Mouse (Mus musculus) lung, postnatal 0 days (tissue): ENCODE data around the gene Procr. TPM values are rescaled to one million over a fixed set of nuclear protein-coding genes. Genes with fewer than 3 reads are reported as not detected.

Source experiments
- ATAC-seq: fragments of 200-750 bp; cut with Nextera tagmentation; 2 replicates; pipeline ENCODE4 v1.8.0; 2017; ENCODE audit warnings: moderate library complexity
- DNase-seq: peaks from one replicate; pipeline ENCODE4 v3.0.0-alpha.2; 2016; ENCODE audit warnings: low spot score
- H3K27ac ChIP-seq: fragments of 300-500 bp; sonication (generic); 2 replicates; pipeline ENCODE4 v1.5.1; 2014; ENCODE audit warnings: antibody characterized with exemption, mild to moderate bottlenecking, low read length, mixed read lengths
- H3K27me3 ChIP-seq: fragments of 300-500 bp; sonication (generic); replicated peaks from 2 replicates; pipeline ENCODE4 v1.6.1; 2014; ENCODE audit warnings: low read length, mixed read lengths; ENCODE audit not compliant: insufficient read depth
- H3K36me3 ChIP-seq: fragments of 300-500 bp; sonication (generic); 2 replicates; pipeline ENCODE4 v1.6.1; 2014; ENCODE audit warnings: low read length, mixed read lengths; ENCODE audit not compliant: insufficient read depth
- H3K4me1 ChIP-seq: fragments of 300-500 bp; sonication (generic); 2 replicates; pipeline ENCODE4 v1.6.1; 2014; ENCODE audit warnings: antibody characterized with exemption, low read depth, low read length, mixed read lengths; ENCODE audit not compliant: insufficient read depth
- H3K4me2 ChIP-seq: fragments of 300-500 bp; sonication (generic); replicated peaks from 2 replicates; pipeline ENCODE4 v1.6.1; 2014; ENCODE audit warnings: low read depth, mild to moderate bottlenecking, low read length, moderate library complexity, mixed read lengths
- H3K4me3 ChIP-seq: fragments of 300-500 bp; sonication (generic); 2 replicates; pipeline ENCODE4 v1.5.1; 2014; ENCODE audit warnings: low read depth, low read length
- H3K9ac ChIP-seq: fragments of 300-500 bp; sonication (generic); replicated peaks from 2 replicates; pipeline ENCODE4 v1.6.1; 2014; ENCODE audit warnings: low read depth, mild to moderate bottlenecking
- H3K9me3 ChIP-seq: fragments of 300-500 bp; sonication (generic); 2 replicates; pipeline ENCODE4 v1.6.1; 2016; ENCODE audit warnings: low read length, mixed read lengths
- CTCF ChIP-seq: IDR thresholded peaks from 2 replicates; pipeline ENCODE4 v1.5.1; 2016; ENCODE audit warnings: antibody characterized with exemption, mild to moderate bottlenecking
- EP300 ChIP-seq: IDR thresholded peaks from 2 replicates; pipeline ENCODE4 v1.6.1; 2016; ENCODE audit warnings: antibody characterized with exemption, mild to moderate bottlenecking, control low read depth
- WGBS: fragments of 180-500 bp; shearing (Covaris S2); extraction: QIAGEN DNeasy Blood & Tissue Kit; methylation state at CpG from one replicate; pipeline ENCODE4 v1.1.7; 2014; 5-methylcytosine and 5-hydroxymethylcytosine counted together
- polyA plus RNA-seq: library from polyadenylated mRNA; unstranded; fragments of >200 nt; fragmentation: Nextera tagmentation; extraction: Ambion mirVana; gene quantifications from 2 replicates; pipeline ENCODE4 v1.2.1, GENCODE M21; 2015

Gene Procr
- polyA plus RNA-seq, 1 experiment from 2014 or later, result 9.1 TPM

DNA sequence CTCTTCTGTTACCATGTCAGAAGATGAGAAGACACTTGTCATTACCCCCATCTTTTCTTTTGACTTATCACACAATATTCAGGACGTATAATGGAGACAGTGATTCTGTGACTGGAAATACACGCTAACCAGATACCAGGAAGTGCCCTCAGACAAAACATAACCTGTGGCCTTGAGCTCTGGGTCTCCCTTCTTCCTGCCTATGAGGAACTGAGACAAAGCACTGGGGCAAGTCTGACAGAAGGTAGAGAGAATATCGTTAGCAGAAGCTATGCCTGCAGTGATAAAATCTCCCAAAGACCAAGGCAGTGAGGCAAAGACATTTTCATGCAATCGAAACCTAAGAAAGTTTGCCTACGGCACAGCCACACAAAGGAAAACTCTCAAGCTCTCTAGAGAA, 30.3 kb upstream of the Procr start:
- 62% methylated on average over 5 of the region's 5 CpGs for WGBS
- TF ChIP-seq EP300, result no peak
- no peak for TF ChIP-seq CTCF
- Histone ChIP-seq H3K27ac (no peak overlapping the region), H3K4me2 (no peak overlapping the region), H3K36me3 (0 out of 2 replicates have a peak, but pooled peaks cover 11% of the 10 kb centered on the region), H3K9ac (no peak overlapping the region), H3K4me1 (no peaks in the 10 kb centered on the region), H3K4me3 (no peak overlapping the region), H3K27me3 (no peaks in the 10 kb centered on the region), H3K9me3 (no peaks in the 10 kb centered on the region)
- DNase-seq (no peak), ATAC-seq (no peak)

DNA sequence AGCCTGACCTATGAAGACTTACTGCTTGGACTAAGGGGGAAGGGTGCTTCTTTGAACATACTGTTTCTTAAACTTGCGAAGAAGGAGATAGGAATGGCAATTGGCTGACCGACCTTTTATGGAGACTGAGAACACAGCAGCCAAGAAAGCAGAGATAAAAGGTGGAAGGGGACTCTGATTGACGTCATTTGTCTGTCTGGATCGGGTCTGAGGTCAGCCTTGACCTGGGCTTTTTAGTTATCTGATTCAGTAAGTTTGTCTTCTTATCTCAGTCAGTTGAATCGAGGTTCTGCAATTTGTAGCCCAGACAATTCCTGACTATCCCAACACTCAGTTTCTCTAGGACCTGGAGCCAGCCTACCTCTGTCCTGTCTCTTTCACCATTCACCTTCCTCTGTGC, 26.9 kb upstream of the Procr start:
- no peaks in the 10 kb centered on the region for H3K27me3 ChIP-seq
- H3K4me2 ChIP-seq, result no peak overlapping the region
- no peak overlapping the region for H3K27ac ChIP-seq
- H3K36me3 ChIP-seq, result 0 out of 2 replicates have a peak, but pooled peaks cover 3% of the 10 kb centered on the region
- DNase-seq (no peak), ATAC-seq (no peak)
- no peak overlapping the region for H3K4me3 ChIP-seq
- no peak for TF ChIP-seq EP300
- no peak for TF ChIP-seq CTCF
- H3K4me1 ChIP-seq, result no peaks in the 10 kb centered on the region; the same call in 1 of the 2 replicates
- H3K9ac ChIP-seq, result no peak overlapping the region
- 61% methylated on average over 5 of the region's 5 CpGs for WGBS
- no peaks in the 10 kb centered on the region for H3K9me3 ChIP-seq

- no peaks in the 10 kb centered on the region for H3K9me3 ChIP-seq
- DNase-seq (peak; percentile 27), ATAC-seq (no peak)
- no peaks in the 10 kb centered on the region for H3K27me3 ChIP-seq
- H3K4me2 ChIP-seq, result no peak overlapping the region
- no peak overlapping the region for H3K4me3 ChIP-seq
- no peak for TF ChIP-seq EP300
- no peak for TF ChIP-seq CTCF
- H3K9ac ChIP-seq, result no peak overlapping the region
- 61% methylated on average over 6 of the region's 6 CpGs for WGBS
- no peak overlapping the region for H3K27ac ChIP-seq
- H3K4me1 ChIP-seq, result no peaks in the 10 kb centered on the region; the same call in 1 of the 2 replicates
- 0 out of 2 replicates have a peak, but pooled peaks cover 3% of the 10 kb centered on the region for H3K36me3 ChIP-seq
Observed at GRCm38 (mm10) chr2:155724526-155724925, 26.4 kb upstream of the Procr start.

GRCm38 (mm10) chr2:155726302-155726701, 24.6 kb upstream of the Procr start:
- 61% methylated on average over 7 of the region's 7 CpGs for WGBS
- Histone ChIP-seq H3K36me3 (no peaks in the 10 kb centered on the region), H3K27me3 (no peaks in the 10 kb centered on the region), H3K9me3 (no peaks in the 10 kb centered on the region), H3K4me2 (no peak overlapping the region), H3K4me1 (no peaks in the 10 kb centered on the region; the same call in 1 of the 2 replicates), H3K27ac (no peak overlapping the region), H3K4me3 (no peak overlapping the region), H3K9ac (no peak overlapping the region)
- ATAC-seq (no peak), DNase-seq (no peak)
- TF ChIP-seq EP300, result no peak
- TF ChIP-seq CTCF, result no peak

DNA sequence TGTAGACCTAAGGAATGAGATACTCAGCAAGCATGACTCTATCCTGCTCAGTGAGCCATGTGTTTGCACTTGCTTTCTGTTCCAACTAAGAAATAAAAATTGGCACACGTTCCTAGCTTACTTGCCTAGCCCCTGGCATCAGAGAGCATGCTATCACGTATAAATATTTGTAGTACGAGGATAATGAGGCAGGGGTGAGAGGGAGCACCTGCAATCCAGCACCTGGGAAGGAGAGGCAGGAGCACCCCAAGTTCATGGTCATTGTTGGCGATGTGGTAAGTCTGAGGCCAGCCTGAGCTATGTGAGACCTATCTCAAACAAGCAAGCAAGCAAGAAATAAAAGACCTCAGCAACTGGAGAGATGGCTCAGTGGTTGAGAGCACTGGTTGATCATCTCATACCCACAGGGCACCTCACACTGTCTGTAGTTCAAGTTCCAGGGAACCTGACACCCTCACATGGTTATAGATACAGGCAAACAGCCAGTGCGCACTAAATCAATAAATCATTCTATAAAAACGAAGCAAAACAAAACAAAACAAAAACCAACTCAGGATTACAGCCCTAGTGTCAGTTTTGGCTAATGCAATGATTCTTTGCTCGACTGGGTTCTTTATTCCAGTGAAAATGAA, 23.0 kb upstream of the Procr start:
- no peaks in the 10 kb centered on the region for H3K36me3 ChIP-seq
- no peak for ATAC-seq
- no peak overlapping the region for H3K4me2 ChIP-seq
- no peak overlapping the region for H3K27ac ChIP-seq
- no peak overlapping the region for H3K9ac ChIP-seq
- no peak for TF ChIP-seq EP300
- TF ChIP-seq CTCF, result no peak
- H3K9me3 ChIP-seq, result no peaks in the 10 kb centered on the region
- H3K27me3 ChIP-seq, result no peaks in the 10 kb centered on the region
- no peaks in the 10 kb centered on the region; the same call in 1 of the 2 replicates for H3K4me1 ChIP-seq
- DNase-seq, result no peak
- WGBS, result 57% methylated on average over 7 of the region's 7 CpGs
- H3K4me3 ChIP-seq, result no peak overlapping the region

GRCm38 (mm10) chr2:155728742-155729141, 22.2 kb upstream of the Procr start:
- DNase-seq, result no peak
- Histone ChIP-seq H3K4me1 (no peaks in the 10 kb centered on the region; the same call in 1 of the 2 replicates), H3K9me3 (no peaks in the 10 kb centered on the region), H3K27ac (peak overlapping the region; percentile 3; the same call in 1 of the 2 replicates), H3K4me3 (peak overlapping the region; percentile 73), H3K4me2 (peak overlapping the region; percentile 95), H3K9ac (peak overlapping the region; percentile 56), H3K36me3 (no peaks in the 10 kb centered on the region), H3K27me3 (no peaks in the 10 kb centered on the region)
- TF ChIP-seq EP300 (no peak), CTCF (no peak)
- ATAC-seq, result no peak
- WGBS, result 5% methylated on average over 15 of the region's 15 CpGs
